Mouse (Mus musculus) liver, embryonic 12.5 days (tissue): ENCODE data around the gene Mcrs1. TPM values are rescaled to one million over a fixed set of nuclear protein-coding genes. Genes with fewer than 3 reads are reported as not detected.

Experiments used
- ATAC-seq: fragments of 200-750 bp; cut with Nextera tagmentation; 2 replicates; pipeline ENCODE4 v1.8.0; 2017; ENCODE audit warnings: moderate number of reproducible peaks, mild to moderate bottlenecking, moderate library complexity
- H3K27ac ChIP-seq: fragments of 300-500 bp; sonication (generic); 2 replicates; pipeline ENCODE4 v1.5.1; 2016; ENCODE audit warnings: mild to moderate bottlenecking
- H3K27me3 ChIP-seq: fragments of 300-500 bp; sonication (generic); replicated peaks from 2 replicates; pipeline ENCODE4 v1.6.1; 2016; ENCODE audit warnings: mild to moderate bottlenecking, moderate library complexity
- H3K36me3 ChIP-seq: fragments of 300-500 bp; sonication (generic); 2 replicates; pipeline ENCODE4 v1.6.1; 2016; ENCODE audit warnings: mild to moderate bottlenecking, moderate library complexity
- H3K4me1 ChIP-seq: fragments of 300-500 bp; sonication (generic); 2 replicates; pipeline ENCODE4 v1.6.1; 2016
- H3K4me2 ChIP-seq: fragments of 300-500 bp; sonication (generic); 2 replicates; pipeline ENCODE4 v1.6.1; 2016; ENCODE audit warnings: mild to moderate bottlenecking, moderate library complexity
- H3K4me3 ChIP-seq: fragments of 300-500 bp; sonication (generic); 2 replicates; pipeline ENCODE4 v1.5.1; 2016; ENCODE audit warnings: mild to moderate bottlenecking, moderate library complexity
- H3K9ac ChIP-seq: fragments of 300-500 bp; sonication (generic); 2 replicates; pipeline ENCODE4 v1.6.1; 2016; ENCODE audit warnings: mild to moderate bottlenecking, moderate library complexity
- H3K9me3 ChIP-seq: fragments of 300-500 bp; sonication (generic); replicated peaks from 2 replicates; pipeline ENCODE4 v1.6.1; 2016; ENCODE audit warnings: mild to moderate bottlenecking, moderate library complexity
- WGBS: fragments of 180-500 bp; shearing (Covaris S2); methylation state at CpG from one replicate; pipeline ENCODE4 v1.1.7; 2016; ENCODE audit not compliant: insufficient replicate concordance; 5-methylcytosine and 5-hydroxymethylcytosine counted together
- polyA plus RNA-seq: library from polyadenylated mRNA; unstranded; fragments of >200 nt; fragmentation: Nextera tagmentation; extraction: Ambion mirVana; gene quantifications from 2 replicates; pipeline ENCODE4 v1.2.1, GENCODE M21; 2016

Gene Mcrs1
- polyA plus RNA-seq, 1 experiment from 2014 or later, result 77.0 TPM

DNA sequence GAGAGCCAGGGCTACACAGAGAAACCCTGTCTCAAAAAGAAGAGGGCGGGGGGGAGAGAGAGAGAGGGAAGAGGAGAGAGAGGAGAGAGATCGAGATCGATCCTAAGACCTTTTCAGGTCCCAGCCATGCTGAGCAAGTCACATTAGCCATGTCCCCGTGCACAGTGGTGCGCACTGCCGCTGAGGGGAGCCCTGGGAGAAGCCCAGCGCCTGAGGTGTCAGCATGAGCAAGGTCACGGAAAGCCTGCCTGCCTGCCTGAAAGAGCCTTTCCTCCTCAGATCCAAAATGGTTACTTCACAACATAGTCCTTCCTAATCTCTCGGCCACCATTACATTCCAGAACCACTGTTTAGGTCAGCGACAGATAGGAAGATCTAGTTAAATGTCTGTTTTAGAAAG, 57.4 kb downstream of the Mcrs1 start:
- no peak overlapping the region for H3K9ac ChIP-seq
- WGBS, result 73% methylated on average over 10 of the region's 10 CpGs
- no peak for ATAC-seq
- no peak overlapping the region for H3K4me2 ChIP-seq
- no peaks in the 10 kb centered on the region for H3K27me3 ChIP-seq
- H3K36me3 ChIP-seq, result peaks cover 43% of the 10 kb centered on the region
- H3K4me3 ChIP-seq, result no peak overlapping the region
- no peaks in the 10 kb centered on the region for H3K9me3 ChIP-seq
- H3K4me1 ChIP-seq, result no peaks in the 10 kb centered on the region
- no peak overlapping the region for H3K27ac ChIP-seq

Other genes with a start within 250 kb of the Mcrs1 start
- gene Tuba1c, start 222.1 kb downstream of the Mcrs1 start, polyA plus RNA-seq, result 242 and 244 TPM in 2 replicates
- gene Prph, start 196.8 kb downstream of the Mcrs1 start, polyA plus RNA-seq, result 0.35 and 0.89 TPM in 2 replicates
- gene Troap, start 177.4 kb downstream of the Mcrs1 start, polyA plus RNA-seq, result 22.1 and 23.6 TPM in 2 replicates
- 0.13 TPM in 1 of 2 replicates, not detected in the other for gene C1ql4, start 164.1 kb downstream of the Mcrs1 start, polyA plus RNA-seq
- gene Dnajc22, start 158.8 kb downstream of the Mcrs1 start, polyA plus RNA-seq, result 14.4 and 16.9 TPM in 2 replicates
- 23.6 and 23.8 TPM in 2 replicates for gene Spats2, start 126.0 kb downstream of the Mcrs1 start, polyA plus RNA-seq
- 0.10 TPM in 1 of 2 replicates, not detected in the other for gene Kcnh3, start 27.1 kb downstream of the Mcrs1 start, polyA plus RNA-seq
- gene Prpf40b, start 43.1 kb upstream of the Mcrs1 start, polyA plus RNA-seq, result 13.8 and 15.5 TPM in 2 replicates
- gene Fam186b, start 43.9 kb upstream of the Mcrs1 start, polyA plus RNA-seq, result 0.06 TPM in 2 replicates
- 7.4 and 8.6 TPM in 2 replicates for gene Fmnl3, start 118.5 kb upstream of the Mcrs1 start, polyA plus RNA-seq
- 199 and 201 TPM in 2 replicates for gene Tmbim6, start 140.9 kb upstream of the Mcrs1 start, polyA plus RNA-seq
- 2.3 and 2.6 TPM in 2 replicates for gene Nckap5l, start 205.8 kb upstream of the Mcrs1 start, polyA plus RNA-seq
- gene Bcdin3d, start 222.8 kb upstream of the Mcrs1 start, polyA plus RNA-seq, result 7.9 TPM in 2 replicates